Mouse (Mus musculus) cerebellum, adult 18-20 months (tissue): Measurements from ENCODE around the gene Fxyd2.

Source experiments
- DNase-seq, 2 experiments: peaks; one replicate each; pipeline ENCODE4 v3.0.0; 2021

Fxyd2 gene

DNA sequence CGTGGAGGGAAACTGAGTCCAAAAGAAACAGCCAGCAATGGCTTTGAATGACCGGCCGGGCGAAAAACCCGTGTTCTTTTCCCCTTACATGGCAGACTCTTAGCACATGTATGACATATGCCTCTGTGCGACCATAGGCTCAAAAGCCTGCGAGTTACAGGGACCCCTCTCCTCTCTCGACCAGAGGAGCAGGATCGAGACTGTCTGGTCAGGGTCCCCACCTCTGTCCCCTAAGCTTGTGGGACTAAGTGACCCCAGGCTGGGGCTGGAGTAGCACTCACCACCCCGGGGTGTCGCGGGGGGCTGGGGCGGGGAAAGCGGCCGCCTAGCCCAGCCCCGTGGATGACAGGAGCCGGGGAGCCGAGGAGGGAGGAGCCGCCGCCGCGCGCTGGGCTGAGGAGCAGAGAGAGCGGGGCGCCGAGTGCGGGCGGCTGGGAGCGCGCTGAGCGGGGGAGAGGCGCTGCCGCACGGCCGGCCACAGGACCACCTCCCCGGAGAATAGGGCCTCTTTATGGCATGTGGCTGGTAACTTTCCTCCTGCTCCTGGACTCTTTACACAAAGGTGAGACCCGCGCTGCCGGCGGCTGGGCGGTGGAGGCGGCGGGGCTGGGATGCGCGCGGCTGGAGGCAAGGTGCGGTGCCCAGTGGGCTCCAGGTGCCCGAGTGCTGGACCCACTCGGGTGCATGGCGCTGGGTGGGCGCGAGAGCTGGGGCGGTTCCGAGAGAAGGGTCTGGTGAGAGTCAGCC, 30.7 kb downstream of the Fxyd2 start:
- peak; percentile 73 to 80 for DNase-seq

DNA sequence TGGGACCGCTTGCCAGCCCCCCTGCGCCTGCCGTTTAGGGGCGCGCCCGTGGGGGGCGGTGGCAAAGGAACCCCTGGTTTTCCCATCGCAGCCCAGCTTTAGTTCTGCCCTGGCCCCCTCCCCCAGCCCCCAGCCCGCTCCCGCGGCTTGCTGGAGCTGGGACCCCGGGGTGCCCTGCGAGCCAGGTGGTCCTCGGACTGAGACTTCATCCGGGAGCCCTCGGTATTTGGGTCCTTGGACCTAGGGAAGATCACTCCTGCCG, 31.2 kb downstream of the Fxyd2 start:
- DNase-seq = no peak

DNA sequence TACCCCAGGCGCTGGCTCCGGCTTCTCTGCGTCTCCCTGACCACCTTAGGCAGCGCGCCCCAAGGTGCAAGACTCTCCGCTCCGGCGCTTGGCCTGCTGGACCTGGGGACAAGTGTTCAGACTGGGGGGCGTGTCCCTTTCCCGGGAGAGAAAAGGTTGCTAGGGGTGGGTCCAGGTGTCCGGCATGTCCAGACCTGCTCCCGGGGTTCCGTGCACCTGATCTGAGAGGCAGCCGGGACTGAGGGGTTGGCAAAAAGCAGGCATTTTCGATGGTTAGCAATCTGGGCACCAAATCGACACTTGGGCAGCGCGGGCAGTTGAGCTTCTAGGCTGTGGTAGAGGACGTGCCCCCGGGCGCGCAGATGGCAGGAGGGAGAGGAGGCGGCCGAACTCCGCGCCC, 31.7 kb downstream of the Fxyd2 start:
- peak; percentile 64 to 65 for DNase-seq

DNA sequence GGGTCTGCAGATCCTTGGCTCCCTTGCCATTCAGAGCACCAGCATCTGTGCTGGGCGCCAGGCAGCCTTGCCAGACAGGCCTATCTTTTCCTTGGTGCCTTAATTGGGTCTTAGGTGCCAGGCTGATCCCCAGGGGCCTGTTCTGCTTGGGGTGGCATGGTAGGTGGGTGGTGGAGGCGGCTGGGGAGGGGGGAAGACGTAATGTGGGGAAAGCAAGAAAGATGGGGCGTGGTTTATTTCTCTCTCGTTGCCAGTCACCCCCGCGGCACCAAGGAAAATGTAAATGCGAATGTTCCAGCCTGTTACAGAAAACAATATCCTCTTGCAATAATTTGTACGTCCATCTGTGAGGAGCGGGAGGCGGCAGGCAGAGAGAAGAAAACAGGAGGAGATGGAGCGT, 33.2 kb downstream of the Fxyd2 start:
- DNase-seq = no peak

DNA sequence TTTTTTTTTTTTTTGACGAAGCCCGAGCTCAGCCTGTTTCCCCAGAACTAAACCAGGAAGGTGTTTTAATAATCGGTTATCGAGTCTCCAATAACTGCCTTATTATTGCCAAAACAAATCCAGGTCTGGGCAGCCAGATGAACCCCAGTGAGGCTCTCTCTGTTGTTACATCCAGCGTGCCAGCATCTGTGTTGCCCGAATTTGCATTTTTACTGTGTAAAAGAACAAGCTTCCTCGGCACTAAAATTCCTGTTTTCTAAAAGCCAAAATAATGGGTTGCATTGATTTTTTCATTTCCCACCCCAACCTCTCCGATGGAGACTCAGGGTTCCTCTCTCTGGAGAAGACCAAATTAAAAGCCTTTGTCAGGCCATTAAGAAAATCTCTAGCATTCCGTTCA, 33.6 kb downstream of the Fxyd2 start:
- no peak for DNase-seq

DNA sequence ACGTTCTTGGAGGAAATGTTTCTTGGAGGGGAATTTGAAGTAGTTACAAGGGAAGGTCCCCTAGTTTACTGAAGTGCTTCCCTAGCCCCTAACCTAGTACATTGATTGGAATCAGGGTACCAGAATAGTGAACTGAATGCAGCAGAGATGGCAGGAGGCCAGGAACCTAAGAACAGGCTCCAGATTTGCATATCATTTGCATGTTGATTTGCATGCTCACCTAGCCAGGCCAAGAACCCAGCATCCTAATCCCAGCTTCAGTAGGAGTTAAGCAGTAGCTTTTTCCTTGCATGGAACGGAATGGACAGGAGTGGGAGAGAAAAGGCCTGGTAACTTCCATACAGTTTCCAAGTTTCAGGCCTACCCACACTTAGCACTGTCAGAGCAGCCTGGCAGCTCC, 34.7 kb downstream of the Fxyd2 start:
- DNase-seq = no peak

DNA sequence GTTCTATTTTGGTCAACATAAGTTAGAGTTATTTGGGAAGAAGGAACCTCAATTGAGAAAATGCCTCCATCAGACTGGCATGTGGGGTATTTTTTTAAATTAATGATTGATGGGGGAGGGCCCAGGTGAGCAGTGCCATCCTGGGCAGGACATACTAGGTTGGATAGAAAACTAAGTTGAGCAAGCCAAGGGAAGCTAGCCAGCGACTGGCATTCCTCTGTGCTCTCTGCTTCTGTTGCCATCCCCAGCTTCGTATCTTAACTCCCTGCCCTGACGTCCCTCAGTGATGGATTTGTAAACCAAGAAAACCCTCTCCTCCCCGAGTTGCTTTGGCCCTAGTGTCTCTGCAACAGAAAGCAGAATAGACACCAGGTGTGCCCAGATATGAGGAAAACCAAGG, 39.6 kb downstream of the Fxyd2 start:
- DNase-seq = no peak

DNA sequence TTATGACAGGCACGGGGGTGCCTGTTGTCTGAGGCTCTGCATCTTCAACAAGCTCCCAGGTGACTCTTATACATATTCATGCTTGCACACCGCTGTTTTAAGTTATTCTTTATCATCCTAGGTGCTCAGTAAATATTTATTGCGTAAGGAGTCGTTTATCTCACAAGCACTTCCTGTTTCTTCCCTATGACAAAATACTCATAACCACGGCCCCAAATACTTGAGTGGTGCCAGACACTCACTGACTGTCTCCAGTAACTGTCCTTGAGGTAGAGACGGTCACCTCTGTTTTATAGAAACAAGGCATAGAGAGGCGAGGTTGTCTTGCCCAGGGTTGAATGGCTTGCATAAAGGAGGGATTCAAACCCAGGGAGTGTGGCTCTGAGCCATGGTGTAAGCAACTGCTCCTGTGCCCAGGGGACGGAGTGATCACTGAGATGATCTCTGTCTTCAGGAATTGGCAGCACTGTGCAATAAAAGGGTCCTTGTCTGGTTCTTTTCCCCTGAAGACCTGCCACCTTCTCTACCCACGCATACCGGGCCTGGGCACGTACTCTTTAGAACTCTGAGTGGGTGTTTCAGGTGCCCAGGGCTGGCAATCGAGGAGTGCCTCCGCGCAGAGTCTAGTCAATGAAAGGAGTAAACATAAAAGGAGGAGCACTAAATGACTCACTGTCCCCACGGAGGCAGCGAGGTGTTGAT, 40.8 kb downstream of the Fxyd2 start:
- no peak for DNase-seq

DNA sequence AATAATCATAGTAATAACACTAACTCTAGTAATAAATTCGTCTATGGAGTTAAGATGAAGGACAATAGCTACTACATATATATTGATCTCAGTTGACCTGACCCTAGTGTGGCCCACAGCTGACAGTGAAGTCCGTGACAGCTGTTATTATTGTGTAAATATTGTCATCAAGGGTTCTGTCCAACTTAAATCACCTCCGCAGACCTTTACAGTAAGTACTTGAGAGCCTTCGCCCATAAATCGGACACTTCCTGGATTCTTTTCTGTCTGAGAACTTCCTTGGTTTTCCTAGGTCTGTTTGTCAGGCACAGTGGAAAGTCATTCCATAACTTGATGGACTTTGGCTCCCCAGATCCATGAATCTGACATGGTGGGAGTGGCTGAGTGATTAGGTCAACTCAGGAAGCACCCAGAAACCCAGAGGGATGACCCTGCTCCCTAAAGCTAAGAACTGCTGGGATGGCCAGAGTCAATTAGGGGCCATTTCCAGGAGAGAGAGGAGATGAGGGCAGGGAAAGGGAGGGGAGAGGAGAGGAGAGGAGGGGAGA, 44.9 kb downstream of the Fxyd2 start:
- no peak for DNase-seq

DNA sequence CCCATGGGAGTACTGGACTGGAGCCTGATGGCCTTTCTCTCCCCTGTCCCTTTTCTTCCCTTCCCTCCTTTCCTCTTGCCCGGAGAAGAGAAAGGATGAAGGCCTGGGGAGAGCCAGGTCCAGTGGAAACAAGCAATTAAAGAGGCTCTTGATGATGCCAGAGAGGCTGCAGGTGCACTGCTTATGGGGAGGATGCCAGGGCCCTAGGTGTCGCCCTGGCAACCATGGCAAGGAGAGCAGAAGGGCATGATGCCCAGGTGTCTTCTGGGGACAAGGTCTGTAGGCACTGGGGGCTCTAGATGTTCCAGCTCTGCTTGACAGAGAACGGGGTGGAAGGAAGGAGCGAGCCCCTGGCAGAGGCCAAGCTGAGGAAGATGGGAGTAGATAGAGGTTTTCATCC, 50.2 kb downstream of the Fxyd2 start:
- DNase-seq = peak; percentile 74

DNA sequence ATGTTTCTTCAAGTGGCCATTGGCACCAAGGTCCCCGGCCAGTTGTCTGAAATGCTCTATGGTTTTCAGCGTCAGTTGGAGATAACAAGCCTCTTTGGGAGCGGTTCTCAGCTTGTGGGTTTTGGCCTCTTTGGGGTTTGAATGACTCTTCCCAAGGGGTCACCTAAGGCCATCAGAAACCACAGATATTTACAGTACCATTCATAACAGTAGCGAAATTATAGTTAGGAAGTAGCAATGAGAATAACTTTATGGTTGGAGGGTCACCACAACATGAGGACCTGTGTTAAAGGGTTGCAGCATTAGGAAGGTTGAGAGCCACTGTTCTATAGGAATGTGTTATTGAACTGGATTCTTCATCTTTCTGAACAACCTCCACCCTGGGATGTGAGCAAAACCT, 51.9 kb downstream of the Fxyd2 start:
- DNase-seq = no peak

DNA sequence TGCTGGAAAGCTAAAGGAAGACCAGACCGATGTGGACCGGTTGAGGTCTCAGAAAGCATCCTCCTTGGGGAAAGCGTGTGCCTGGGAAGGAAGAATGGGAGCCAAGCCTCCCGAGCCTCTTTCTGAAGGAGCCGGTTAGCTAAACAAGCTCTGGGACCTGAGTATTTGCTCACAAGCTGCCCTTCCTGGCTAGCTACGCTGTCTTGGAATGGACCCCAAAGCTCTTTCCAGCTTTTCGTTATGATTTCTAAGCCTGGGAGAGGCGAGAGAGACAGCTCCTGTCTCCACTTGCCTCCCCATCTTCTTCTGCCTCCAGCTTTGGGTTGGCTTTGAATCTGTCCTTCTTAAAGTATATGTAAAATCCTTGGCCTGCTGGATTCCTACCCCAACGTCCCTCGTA, 54.6 kb downstream of the Fxyd2 start:
- no peak for DNase-seq

DNA sequence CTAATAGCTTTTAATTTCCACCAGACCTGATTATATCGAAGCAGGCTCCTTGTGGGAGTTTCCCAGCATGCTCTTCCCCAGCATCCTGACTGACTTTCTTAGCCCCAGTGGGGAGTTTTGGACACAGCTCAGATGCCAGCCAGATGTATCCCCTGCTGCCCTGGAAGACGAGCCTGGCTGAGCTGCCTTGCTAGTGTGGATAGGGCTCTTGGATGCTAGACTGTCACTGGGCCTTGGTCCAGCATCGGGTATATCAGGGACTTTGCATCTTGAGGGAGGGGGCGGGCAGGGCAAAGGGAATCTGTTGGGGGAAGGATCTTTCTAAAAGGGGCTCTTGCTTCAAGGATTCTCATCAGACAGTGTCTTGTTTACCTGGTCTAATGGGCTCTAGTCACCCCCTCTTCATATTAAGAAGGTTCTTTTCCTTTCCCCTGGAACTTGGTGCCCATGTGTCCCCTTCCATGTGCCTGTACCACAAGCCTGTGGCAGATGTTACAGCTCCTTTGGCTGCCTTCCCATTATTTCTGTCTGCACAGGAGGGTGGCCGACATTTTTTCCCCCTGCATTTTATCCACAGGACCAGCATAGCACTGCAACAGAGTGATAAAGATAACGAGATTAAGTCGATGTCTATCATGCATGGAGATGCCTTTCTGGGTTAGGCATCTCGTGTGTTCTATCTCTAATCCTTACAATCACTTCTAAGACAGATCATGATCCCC, 55.6 kb downstream of the Fxyd2 start:
- DNase-seq = no peak

DNA sequence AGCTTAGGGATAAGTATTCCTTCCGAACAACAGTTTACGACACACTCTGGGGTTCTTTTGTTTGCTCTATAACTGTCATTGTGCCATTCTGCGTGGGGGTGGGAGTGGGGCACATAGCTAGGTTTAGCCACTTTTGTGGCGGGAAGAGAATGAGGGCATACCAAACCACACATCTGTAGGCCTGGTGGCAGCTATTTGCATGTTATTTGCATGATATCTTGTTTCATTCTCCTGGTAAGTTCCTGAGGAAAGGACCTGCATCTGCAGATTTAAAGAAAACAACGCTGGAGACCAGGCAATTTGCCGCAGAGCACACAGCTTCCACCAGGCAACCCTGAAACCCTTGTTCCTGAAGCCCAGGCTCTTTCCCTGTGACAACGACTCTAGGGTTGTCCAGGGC, 57.7 kb downstream of the Fxyd2 start:
- DNase-seq = no peak

DNA sequence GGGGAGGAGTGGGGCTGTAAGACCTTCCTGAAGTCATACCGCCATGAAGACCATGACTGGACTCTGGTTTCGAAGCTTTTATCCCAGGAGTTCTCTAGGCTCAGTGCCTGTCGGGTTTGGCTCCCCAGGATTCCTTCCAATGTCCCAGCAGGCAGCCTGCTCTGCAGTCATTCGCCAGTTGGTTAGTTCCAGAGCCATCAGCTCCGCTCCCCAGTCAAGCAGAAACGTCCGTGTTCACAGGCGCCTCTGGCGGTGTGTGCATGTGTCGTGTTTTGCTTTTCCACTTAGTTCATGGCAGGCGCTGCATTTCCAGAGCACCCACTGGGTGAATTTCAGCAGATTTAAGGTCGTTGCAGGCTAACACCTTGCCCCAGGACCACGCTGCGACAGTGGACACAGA, 58.9 kb downstream of the Fxyd2 start:
- peak; percentile 47 to 56 for DNase-seq
